Mouse (Mus musculus): ENCODE data around the gene 4930535I16Rik. TPM values are rescaled to one million over a fixed set of nuclear protein-coding genes. Genes with fewer than 3 reads are reported as not detected.

The 4930535I16Rik gene
- not detected in 2 replicates for polyA plus RNA-seq (2016; fragmentation: Nextera tagmentation; extraction: Ambion mirVana)

DNA sequence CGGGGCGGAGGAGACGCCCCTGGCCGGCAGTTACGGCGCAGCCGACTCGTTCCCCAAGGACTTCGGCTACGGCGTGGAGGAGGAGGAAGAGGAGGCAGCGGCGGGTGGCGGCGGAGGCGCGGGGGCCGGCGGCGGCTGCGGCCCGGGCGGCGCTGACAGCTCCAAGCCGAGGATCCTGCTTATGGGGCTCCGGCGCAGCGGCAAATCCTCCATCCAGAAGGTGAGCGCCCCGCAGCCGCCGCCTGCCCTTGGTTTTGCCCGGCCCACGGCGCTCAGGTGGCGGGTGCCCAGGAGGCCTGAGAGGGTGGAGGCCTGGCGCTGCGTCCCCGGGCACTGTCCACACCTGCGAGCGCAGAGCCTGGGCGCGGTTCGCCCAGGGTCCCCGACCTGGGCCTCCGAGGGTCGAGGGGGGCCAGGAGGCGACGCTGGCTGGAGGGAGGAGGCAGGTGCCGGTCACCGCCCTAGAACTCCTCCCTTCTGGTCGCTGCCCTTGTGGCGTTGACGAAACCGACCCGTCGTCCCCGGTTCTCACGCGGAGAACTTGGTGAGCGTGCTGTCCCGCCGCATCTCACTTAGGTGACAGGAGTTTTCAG is at the start of gene 4930535I16Rik:
Gene 4930535I16Rik, minus strand, starts transcription at position 475 of the 593 bp plus-strand sequence.
- Histone ChIP-seq H3K9ac (replicated peaks) (peak within 1 kb of the TSS; percentile 88), H3K4me1 (replicated peaks) (peaks cover 19% of the 10 kb centered on the region)
- WGBS: under 1% methylated on average over 50 of the region's 63 CpGs

DNA sequence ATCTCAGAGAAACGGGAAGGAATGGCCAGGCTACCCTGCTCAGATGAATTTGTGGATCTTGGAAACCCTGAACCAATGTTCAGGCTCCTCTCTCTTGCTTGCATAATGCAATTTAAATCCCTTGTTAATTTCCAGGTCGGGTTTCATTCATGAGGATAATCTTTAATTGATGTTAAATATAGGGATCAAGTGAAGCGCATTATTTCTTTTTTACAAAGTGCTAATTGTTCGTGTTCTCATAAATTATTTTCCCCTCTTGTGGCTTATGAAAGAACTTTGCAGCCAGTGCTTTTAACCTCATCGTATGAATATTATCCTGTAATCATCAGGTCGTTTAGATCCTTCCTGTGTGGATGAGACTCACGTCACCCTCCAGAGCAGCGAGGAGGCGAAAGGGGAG is 44.9 kb upstream of the 4930535I16Rik start:
- 55% methylated on average over 9 of the region's 9 CpGs for WGBS
- no peak overlapping the region for H3K9ac ChIP-seq (replicated peaks)
- H3K4me1 ChIP-seq (replicated peaks): peaks cover 12% of the 10 kb centered on the region
- no peak overlapping the region for H3K27ac ChIP-seq
- peaks cover 26% of the 10 kb centered on the region for H3K27me3 ChIP-seq
- no peaks in the 10 kb centered on the region for H3K36me3 ChIP-seq
- no peaks in the 10 kb centered on the region for H3K9me3 ChIP-seq
- ATAC-seq (ENCODE audit: insufficient number of reproducible peaks, insufficient read depth, low FRiP score, low TSS enrichment, low read depth): no peak
- H3K4me2 ChIP-seq: no peak overlapping the region
- no peak overlapping the region for H3K4me3 ChIP-seq (replicated peaks)

More for the DNA sequence above, at the start of gene 4930535I16Rik:
- H3K36me3 ChIP-seq: peaks cover 33% of the 10 kb centered on the region
- ATAC-seq (ENCODE audit: insufficient number of reproducible peaks, insufficient read depth, low FRiP score, low TSS enrichment, low read depth): peak; percentile 63; the same call in 1 of the 2 replicates
- peak within 1 kb of the TSS; percentile 86 for H3K27ac ChIP-seq
- H3K27me3 ChIP-seq: no peaks in the 10 kb centered on the region
- no peaks in the 10 kb centered on the region for H3K9me3 ChIP-seq
- H3K4me3 ChIP-seq (replicated peaks): peak within 1 kb of the TSS; percentile 92
- peak within 1 kb of the TSS; percentile 92 for H3K4me2 ChIP-seq

DNA sequence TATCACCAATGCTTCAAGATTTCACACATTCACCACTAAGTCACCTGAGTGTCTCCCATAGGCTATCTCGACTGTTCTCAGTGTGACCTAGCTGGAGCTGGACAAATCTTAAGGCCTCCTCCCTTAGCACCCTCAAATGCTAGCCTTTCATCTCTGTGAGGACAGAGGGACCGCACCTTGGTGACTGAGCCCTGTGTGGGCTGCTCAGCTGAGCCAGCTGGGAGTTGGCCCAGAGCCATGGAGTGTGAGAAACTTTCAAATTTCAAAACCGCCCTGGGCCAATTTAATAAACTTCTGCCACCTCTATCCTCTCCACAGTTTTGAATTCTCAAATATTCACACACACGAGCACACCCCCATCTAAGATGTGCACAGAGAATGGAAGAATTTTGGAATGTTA is 43.1 kb upstream of the 4930535I16Rik start:
- Histone ChIP-seq H3K4me1 (replicated peaks) (peaks cover 12% of the 10 kb centered on the region), H3K36me3 (no peaks in the 10 kb centered on the region), H3K9ac (replicated peaks) (no peak overlapping the region), H3K9me3 (no peaks in the 10 kb centered on the region), H3K27ac (no peak overlapping the region), H3K27me3 (peaks cover 43% of the 10 kb centered on the region), H3K4me3 (replicated peaks) (no peak overlapping the region), H3K4me2 (no peak overlapping the region)
- 48% methylated on average over 4 of the region's 4 CpGs for WGBS
- ATAC-seq (ENCODE audit: insufficient number of reproducible peaks, insufficient read depth, low FRiP score, low TSS enrichment, low read depth): no peak

DNA sequence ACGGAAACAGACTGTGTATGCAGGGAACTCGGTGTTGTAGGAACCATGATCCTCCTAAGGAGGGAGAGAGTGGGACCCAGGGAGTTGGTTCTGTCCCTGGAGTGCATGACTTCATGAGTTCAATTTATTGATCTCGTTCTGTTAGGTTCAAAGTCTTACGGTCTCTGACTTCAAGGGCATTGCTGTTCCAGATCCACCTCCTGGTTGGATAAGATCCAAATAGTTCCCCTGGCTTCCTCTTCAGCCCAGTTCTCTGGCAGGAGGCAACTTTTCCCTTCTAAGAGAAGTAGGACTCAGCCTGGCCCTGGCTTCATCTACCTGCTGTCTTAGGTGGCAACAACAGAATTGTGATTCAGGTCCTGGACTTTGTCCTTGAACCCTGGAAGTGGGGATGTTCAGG is 40.1 kb upstream of the 4930535I16Rik start:
- Histone ChIP-seq H3K9ac (replicated peaks) (no peak overlapping the region), H3K27ac (no peak overlapping the region), H3K9me3 (no peaks in the 10 kb centered on the region), H3K36me3 (no peaks in the 10 kb centered on the region), H3K4me1 (replicated peaks) (peaks cover 12% of the 10 kb centered on the region), H3K4me3 (replicated peaks) (no peak overlapping the region), H3K27me3 (peaks cover 36% of the 10 kb centered on the region), H3K4me2 (no peak overlapping the region)
- no peak for ATAC-seq (ENCODE audit: insufficient number of reproducible peaks, insufficient read depth, low FRiP score, low TSS enrichment, low read depth)
- WGBS: 64% methylated on average over 4 of the region's 4 CpGs

DNA sequence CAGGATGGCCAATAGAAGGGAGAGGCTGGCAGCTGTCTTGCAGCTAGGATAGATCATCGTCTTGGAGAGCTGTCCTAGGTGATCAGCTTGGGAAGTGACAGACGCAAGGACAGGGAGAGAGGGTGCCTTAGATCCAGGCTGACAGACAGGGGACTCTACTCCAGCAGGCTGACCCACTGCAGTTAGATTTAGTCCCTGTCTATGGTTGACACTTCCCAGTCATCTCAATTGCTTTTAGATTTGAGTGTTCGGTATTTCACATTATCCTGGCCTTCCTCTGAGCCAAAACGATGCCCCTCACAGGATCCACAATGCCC is 39.6 kb upstream of the 4930535I16Rik start:
- Histone ChIP-seq H3K4me2 (peak overlapping the region; percentile 46), H3K9ac (replicated peaks) (no peak overlapping the region), H3K27me3 (peaks cover 37% of the 10 kb centered on the region), H3K4me3 (replicated peaks) (no peak overlapping the region), H3K9me3 (no peaks in the 10 kb centered on the region), H3K27ac (no peak overlapping the region), H3K36me3 (no peaks in the 10 kb centered on the region), H3K4me1 (replicated peaks) (peaks cover 12% of the 10 kb centered on the region)
- ATAC-seq (ENCODE audit: insufficient number of reproducible peaks, insufficient read depth, low FRiP score, low TSS enrichment, low read depth): no peak
- 61% methylated on average over 4 of the region's 4 CpGs for WGBS

DNA sequence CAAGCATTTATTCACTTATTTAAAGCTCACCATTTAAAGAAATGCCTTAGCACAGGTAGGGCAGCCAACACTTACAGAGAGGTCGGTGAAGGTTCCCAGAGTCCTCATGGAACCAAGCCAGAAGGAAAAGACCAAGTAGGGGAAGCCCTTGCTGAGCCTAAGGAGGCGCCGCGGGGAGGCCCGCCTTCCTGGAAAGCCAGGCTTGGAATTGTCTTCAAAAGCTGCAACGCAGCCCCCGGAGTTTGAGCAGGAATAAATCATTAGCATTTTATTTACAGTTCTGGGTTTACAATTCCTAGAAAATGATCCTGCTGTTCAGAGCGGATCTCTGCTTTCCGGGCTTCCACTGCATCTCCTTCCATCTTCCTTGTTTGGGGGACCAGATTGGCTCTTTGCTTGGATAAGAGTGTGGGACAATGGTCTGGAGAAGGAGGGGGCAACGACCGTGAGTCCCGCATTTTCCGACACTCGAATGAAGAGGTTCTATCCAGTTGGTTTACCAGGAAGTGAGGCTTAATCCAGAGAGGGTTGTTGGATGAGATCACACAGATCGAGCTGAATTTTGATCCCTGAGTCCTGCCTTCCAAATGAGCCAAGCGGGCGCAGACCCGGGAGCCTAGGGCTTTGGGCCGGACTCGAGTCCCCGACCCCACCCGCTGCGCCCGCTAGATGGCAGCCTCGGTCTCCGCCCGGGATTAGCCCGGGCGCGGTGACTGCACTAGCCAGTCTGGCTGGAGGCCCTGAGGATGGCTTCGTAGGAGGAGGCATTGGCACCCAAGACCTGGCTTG is 39.1 kb upstream of the 4930535I16Rik start:
- Histone ChIP-seq H3K4me2 (peak overlapping the region; percentile 46), H3K4me3 (replicated peaks) (peak overlapping the region; percentile 10; the same call in 1 of the 2 replicates), H3K4me1 (replicated peaks) (peaks cover 12% of the 10 kb centered on the region), H3K9ac (replicated peaks) (no peak overlapping the region), H3K36me3 (no peaks in the 10 kb centered on the region), H3K27ac (no peak overlapping the region), H3K27me3 (peaks cover 40% of the 10 kb centered on the region), H3K9me3 (no peaks in the 10 kb centered on the region)
- ATAC-seq (ENCODE audit: insufficient number of reproducible peaks, insufficient read depth, low FRiP score, low TSS enrichment, low read depth): peak; percentile 58
- 8% methylated on average over 31 of the region's 31 CpGs for WGBS

DNA sequence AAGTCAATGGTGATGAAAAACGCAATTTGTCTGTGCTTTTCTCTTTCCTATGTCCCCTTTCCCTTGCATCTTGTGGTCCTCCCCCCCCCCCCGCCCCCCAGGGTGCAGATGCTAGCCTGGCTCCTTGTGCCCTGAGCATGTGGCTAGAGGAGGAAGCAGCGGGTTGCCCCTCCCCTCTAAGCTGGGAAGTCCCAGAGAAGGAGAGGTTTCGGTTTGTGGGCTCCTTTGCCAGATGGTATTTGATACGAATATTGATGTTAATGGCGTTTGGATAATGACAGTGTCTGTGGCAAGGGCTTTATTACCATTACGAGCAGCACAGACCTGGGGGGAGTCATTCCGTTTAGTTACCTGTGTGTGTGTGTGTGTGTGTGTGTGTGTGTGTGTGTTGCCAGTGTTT is 34.2 kb upstream of the 4930535I16Rik start:
- H3K9ac ChIP-seq (replicated peaks): no peak overlapping the region
- H3K4me3 ChIP-seq (replicated peaks): no peak overlapping the region
- H3K36me3 ChIP-seq: no peaks in the 10 kb centered on the region
- no peak overlapping the region for H3K4me2 ChIP-seq
- ATAC-seq (ENCODE audit: insufficient number of reproducible peaks, insufficient read depth, low FRiP score, low TSS enrichment, low read depth): no peak
- WGBS: 39% methylated on average over 7 of the region's 8 CpGs
- no peaks in the 10 kb centered on the region for H3K9me3 ChIP-seq
- H3K27ac ChIP-seq: no peak overlapping the region
- H3K4me1 ChIP-seq (replicated peaks): no peaks in the 10 kb centered on the region; the same call in 1 of the 2 replicates
- H3K27me3 ChIP-seq: peaks cover 25% of the 10 kb centered on the region

DNA sequence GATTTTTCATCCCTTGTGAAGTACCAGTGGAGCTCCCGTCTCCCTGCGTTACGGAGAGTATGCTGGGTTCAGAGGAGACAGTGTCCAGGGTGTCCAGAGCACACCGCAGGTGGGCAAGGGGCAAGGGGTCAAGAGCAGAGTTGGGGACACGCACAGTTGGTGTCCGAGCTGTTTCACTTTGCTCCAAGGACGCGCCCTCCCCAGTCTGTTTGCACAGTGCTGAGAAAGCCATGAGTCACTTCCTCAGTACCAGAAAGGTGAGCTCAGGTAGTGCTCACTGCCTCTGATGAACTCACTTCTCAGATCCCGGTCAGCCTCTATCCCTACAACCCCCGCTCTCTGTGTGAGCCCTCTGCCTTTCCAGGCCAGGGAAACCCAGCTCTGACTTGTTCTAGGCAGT is 31.8 kb upstream of the 4930535I16Rik start:
- WGBS: 78% methylated on average over 10 of the region's 10 CpGs
- no peak overlapping the region for H3K27ac ChIP-seq
- peaks cover 10% of the 10 kb centered on the region; the same call in 1 of the 2 replicates for H3K27me3 ChIP-seq
- no peak overlapping the region for H3K4me2 ChIP-seq
- ATAC-seq (ENCODE audit: insufficient number of reproducible peaks, insufficient read depth, low FRiP score, low TSS enrichment, low read depth): 0 out of 2 replicates have a peak, but pooled peaks have one; percentile 31
- no peaks in the 10 kb centered on the region for H3K9me3 ChIP-seq
- no peaks in the 10 kb centered on the region for H3K4me1 ChIP-seq (replicated peaks)
- no peak overlapping the region for H3K9ac ChIP-seq (replicated peaks)
- no peak overlapping the region for H3K4me3 ChIP-seq (replicated peaks)
- no peaks in the 10 kb centered on the region for H3K36me3 ChIP-seq

DNA sequence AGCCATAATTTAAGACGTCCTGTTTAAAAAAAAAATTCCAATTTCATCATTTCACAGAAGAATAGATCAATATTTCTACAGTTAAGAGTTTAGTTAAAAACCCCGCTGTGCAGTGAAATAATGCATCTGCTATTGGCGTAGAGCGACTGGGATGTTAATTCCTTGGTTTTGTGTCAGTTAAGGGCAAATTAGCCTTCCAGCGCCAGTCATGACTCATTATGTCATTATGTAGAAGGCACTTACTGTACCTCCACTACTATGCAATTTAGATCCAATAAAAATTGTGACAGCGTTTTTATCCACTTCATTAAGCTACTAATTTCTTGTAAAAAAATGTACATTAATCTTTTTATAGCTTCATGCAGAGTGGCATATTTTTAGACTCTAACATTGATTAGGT is 31.1 kb upstream of the 4930535I16Rik start:
- WGBS: 77% methylated on average over 6 of the region's 6 CpGs
- H3K27me3 ChIP-seq: peaks cover 10% of the 10 kb centered on the region; the same call in 1 of the 2 replicates

DNA sequence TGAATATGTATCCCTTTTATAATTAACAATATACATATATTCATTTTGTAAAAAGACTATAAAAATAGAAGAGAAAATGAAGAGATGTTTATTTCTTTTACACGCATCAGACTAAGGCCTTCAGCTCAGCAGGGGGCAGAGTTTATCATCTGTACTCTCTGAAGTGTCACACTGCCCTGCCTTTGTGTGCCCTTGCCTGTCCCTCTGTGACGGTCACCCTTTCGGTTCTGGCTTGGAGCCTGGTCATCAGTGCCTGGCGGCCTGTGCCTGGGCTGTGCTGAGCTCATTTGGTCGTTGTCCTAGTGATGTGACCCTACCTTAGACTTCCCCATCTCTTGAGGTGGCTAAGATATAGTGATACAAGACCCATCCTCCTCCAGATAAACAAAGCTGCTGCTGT is 29.3 kb upstream of the 4930535I16Rik start:
- no peaks in the 10 kb centered on the region for H3K4me1 ChIP-seq (replicated peaks)
- H3K27me3 ChIP-seq: peaks cover 5% of the 10 kb centered on the region; the same call in 1 of the 2 replicates
- H3K4me3 ChIP-seq (replicated peaks): no peak overlapping the region
- no peaks in the 10 kb centered on the region for H3K36me3 ChIP-seq
- no peaks in the 10 kb centered on the region for H3K9me3 ChIP-seq
- no peak for ATAC-seq (ENCODE audit: insufficient number of reproducible peaks, insufficient read depth, low FRiP score, low TSS enrichment, low read depth)
- H3K27ac ChIP-seq: no peak overlapping the region
- no peak overlapping the region for H3K9ac ChIP-seq (replicated peaks)
- WGBS: 54% methylated on average over 5 of the region's 5 CpGs
- H3K4me2 ChIP-seq: no peak overlapping the region

More for the DNA sequence above, 31.1 kb upstream of the 4930535I16Rik start:
- H3K27ac ChIP-seq: no peak overlapping the region
- no peaks in the 10 kb centered on the region for H3K36me3 ChIP-seq
- no peak overlapping the region for H3K4me2 ChIP-seq
- no peak overlapping the region for H3K4me3 ChIP-seq (replicated peaks)
- ATAC-seq (ENCODE audit: insufficient number of reproducible peaks, insufficient read depth, low FRiP score, low TSS enrichment, low read depth): no peak
- H3K4me1 ChIP-seq (replicated peaks): no peaks in the 10 kb centered on the region
- H3K9ac ChIP-seq (replicated peaks): no peak overlapping the region
- H3K9me3 ChIP-seq: no peaks in the 10 kb centered on the region

DNA sequence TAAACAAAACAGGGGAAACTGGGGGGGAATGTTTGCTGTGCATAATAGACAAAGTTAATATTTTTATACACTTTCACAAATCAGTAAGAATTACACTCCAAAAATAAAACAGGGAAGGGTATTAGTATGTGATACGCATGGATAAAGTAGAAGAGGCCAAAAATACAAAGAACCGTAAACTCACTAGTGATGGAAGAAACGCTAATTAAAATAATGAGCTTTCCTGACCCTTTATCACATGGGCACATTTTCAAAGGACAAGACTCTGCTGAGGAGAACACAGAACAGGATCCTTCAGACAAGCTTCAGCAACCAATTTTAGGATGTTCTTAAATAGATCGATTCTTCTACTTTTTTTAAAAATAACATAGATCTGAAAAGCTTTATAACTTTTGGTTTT is 28.9 kb upstream of the 4930535I16Rik start:
- no peak overlapping the region for H3K4me3 ChIP-seq (replicated peaks)
- no peak overlapping the region for H3K9ac ChIP-seq (replicated peaks)
- ATAC-seq (ENCODE audit: insufficient number of reproducible peaks, insufficient read depth, low FRiP score, low TSS enrichment, low read depth): no peak
- H3K27ac ChIP-seq: no peak overlapping the region
- 79% methylated on average over 4 of the region's 4 CpGs for WGBS
- H3K27me3 ChIP-seq: peaks cover 5% of the 10 kb centered on the region; the same call in 1 of the 2 replicates
- no peak overlapping the region for H3K4me2 ChIP-seq
- no peaks in the 10 kb centered on the region for H3K36me3 ChIP-seq
- H3K9me3 ChIP-seq: no peaks in the 10 kb centered on the region
- H3K4me1 ChIP-seq (replicated peaks): no peaks in the 10 kb centered on the region

Data from limb, embryonic 12.5 days (tissue).